Mouse (Mus musculus) CH12.LX (cell line): ENCODE measurements around the gene Plekhh3. TPM values are rescaled to one million over a fixed set of nuclear protein-coding genes. Genes with fewer than 3 reads are reported as not detected.

Source experiments
- DNase-seq: peaks from one replicate; pipeline ENCODE4 v3.0.0-alpha.2; 2013; ENCODE audit errors: extremely low read depth
- H3K27ac ChIP-seq: 2 replicates; pipeline ENCODE4 v1.5.1; 2012; ENCODE audit warnings: low read depth, mild to moderate bottlenecking, control low read depth, moderate library complexity; ENCODE audit not compliant: insufficient read depth
- H3K27me3 ChIP-seq: replicated peaks from 2 replicates; pipeline ENCODE3; 2012; ENCODE audit warnings: inconsistent platforms
- H3K36me3 ChIP-seq, 2 experiments: replicated peaks in 1 of 2; 2 replicates each; pipeline versions ENCODE3 to v1.6.1; 2012; ENCODE audit warnings: inconsistent platforms in 1 of 2, low read length in 1 of 2, mild to moderate bottlenecking in 1 of 2, mixed read lengths in 1 of 2, moderate library complexity in 1 of 2; ENCODE audit not compliant: control insufficient read depth in 1 of 2, insufficient read depth in 1 of 2
- H3K4me1 ChIP-seq, 2 experiments: 2 replicates each; pipeline ENCODE4 v1.6.1; 2012; ENCODE audit warnings: inconsistent platforms in 1 of 2, moderate library complexity in 1 of 2; ENCODE audit not compliant: insufficient read depth in 2 of 2, control insufficient read depth in 1 of 2
- H3K4me2 ChIP-seq: 2 replicates; pipeline ENCODE4 v1.6.1; 2012; ENCODE audit warnings: low read depth, mild to moderate bottlenecking, control low read depth; ENCODE audit not compliant: poor library complexity, insufficient read depth, severe bottlenecking
- H3K4me3 ChIP-seq, 3 experiments: fragments of 150-350 bp in 1 of 3; sonication (generic) in 1 of 3; replicated peaks in 1 of 3; 2 replicates each; pipeline versions ENCODE3 to v1.5.1; 2011 to 2012; ENCODE audit warnings: low read depth in 2 of 3, low read length in 2 of 3, mild to moderate bottlenecking in 2 of 3, moderate library complexity in 2 of 3, control low read depth in 1 of 3, improper control_type of control experiment in 1 of 3, inconsistent platforms in 1 of 3, mixed read lengths in 1 of 3; ENCODE audit not compliant: poor library complexity in 1 of 3
- H3K79me2 ChIP-seq: replicated peaks from 2 replicates; pipeline ENCODE4 v1.6.1; 2012; ENCODE audit warnings: mild to moderate bottlenecking, moderate library complexity; ENCODE audit not compliant: control insufficient read depth, poor library complexity, insufficient read depth, severe bottlenecking; ENCODE audit errors: extremely low read depth
- H3K9ac ChIP-seq: 2 replicates; pipeline ENCODE4 v1.6.1; 2012; ENCODE audit warnings: low read depth, mild to moderate bottlenecking, control low read depth, moderate library complexity; ENCODE audit not compliant: insufficient read depth
- H3K9me3 ChIP-seq: replicated peaks from 2 replicates; pipeline ENCODE3; 2012; ENCODE audit warnings: low read length, inconsistent platforms, mixed read lengths
- CHD1 ChIP-seq: IDR thresholded peaks from 2 replicates; pipeline ENCODE4 v1.6.1; 2012; ENCODE audit warnings: low read depth, low read length, improper control_type of control experiment, inconsistent platforms
- CHD2 ChIP-seq: IDR thresholded peaks from 2 replicates; pipeline ENCODE4 v1.6.1; 2011; ENCODE audit warnings: low read length, improper control_type of control experiment
- E2F4 ChIP-seq: IDR thresholded peaks from 2 replicates; pipeline ENCODE4 v1.6.1; 2011; ENCODE audit warnings: low read depth, low read length, improper control_type of control experiment; ENCODE audit not compliant: insufficient replicate concordance
- ELF1 ChIP-seq: IDR thresholded peaks from 2 replicates; pipeline ENCODE4 v1.6.1; 2014; ENCODE audit warnings: low read depth, mild to moderate bottlenecking, inconsistent platforms, low read length, improper control_type of control experiment
- EP300 ChIP-seq: IDR thresholded peaks from 2 replicates; pipeline ENCODE4 v1.6.1; 2011; ENCODE audit warnings: low read length, improper control_type of control experiment
- ETS1 ChIP-seq: conservative IDR thresholded peaks from 2 replicates; pipeline ENCODE4 v1.6.1; 2012; ENCODE audit warnings: low read depth, mild to moderate bottlenecking, inconsistent platforms, low read length, improper control_type of control experiment, moderate library complexity
- GABPA ChIP-seq: IDR thresholded peaks from 2 replicates; pipeline ENCODE4 v1.6.1; 2012; ENCODE audit warnings: low read depth, low read length, improper control_type of control experiment, inconsistent platforms; ENCODE audit not compliant: insufficient replicate concordance
- HCFC1 ChIP-seq: IDR thresholded peaks from 2 replicates; pipeline ENCODE4 v1.6.1; 2012; ENCODE audit warnings: low read depth, mild to moderate bottlenecking, inconsistent platforms, low read length, improper control_type of control experiment
- IRF4 ChIP-seq: IDR thresholded peaks from 2 replicates; pipeline ENCODE4 v1.6.1; 2014; ENCODE audit warnings: low read depth, mild to moderate bottlenecking, inconsistent platforms, low read length, improper control_type of control experiment
- KAT2A ChIP-seq: IDR thresholded peaks from 2 replicates; pipeline ENCODE4 v1.6.1; 2012; ENCODE audit warnings: low read length, improper control_type of control experiment, inconsistent platforms; ENCODE audit not compliant: insufficient replicate concordance
- MAFK ChIP-seq: IDR thresholded peaks from 2 replicates; pipeline ENCODE4 v1.6.1; 2011; ENCODE audit warnings: low read length, improper control_type of control experiment; ENCODE audit not compliant: insufficient replicate concordance
- MAX ChIP-seq: IDR thresholded peaks from 2 replicates; pipeline ENCODE4 v1.6.1; 2011; ENCODE audit warnings: low read length, improper control_type of control experiment
- MAZ ChIP-seq: IDR thresholded peaks from 2 replicates; pipeline ENCODE4 v1.6.1; 2012; ENCODE audit warnings: low read depth, mild to moderate bottlenecking, inconsistent platforms, low read length, improper control_type of control experiment, moderate library complexity
- MEF2A ChIP-seq: IDR thresholded peaks from 2 replicates; pipeline ENCODE4 v1.6.1; 2014; ENCODE audit warnings: low read depth, mild to moderate bottlenecking, inconsistent platforms, low read length, improper control_type of control experiment, borderline replicate concordance
- MXI1 ChIP-seq: IDR thresholded peaks from 2 replicates; pipeline ENCODE4 v1.6.1; 2011; ENCODE audit warnings: mild to moderate bottlenecking, low read depth, low read length, improper control_type of control experiment
- MYC ChIP-seq: IDR thresholded peaks from 2 replicates; pipeline ENCODE4 v1.6.1; 2011; ENCODE audit warnings: low read depth, mild to moderate bottlenecking, improper control_type of control experiment, low read length
- NELFE ChIP-seq: IDR thresholded peaks from 2 replicates; pipeline ENCODE4 v1.6.1; 2011; ENCODE audit warnings: low read depth, low read length, improper control_type of control experiment
- POLR2A ChIP-seq: IDR thresholded peaks from 2 replicates; pipeline ENCODE4 v1.6.1; 2011; ENCODE audit warnings: low read depth, mild to moderate bottlenecking, improper control_type of control experiment, low read length
- RCOR1 ChIP-seq: conservative IDR thresholded peaks from 2 replicates; pipeline ENCODE4 v1.6.1; 2012; ENCODE audit warnings: low read depth, mild to moderate bottlenecking, inconsistent platforms, low read length, improper control_type of control experiment
- SIN3A ChIP-seq: IDR thresholded peaks from 2 replicates; pipeline ENCODE4 v1.6.1; 2012; ENCODE audit warnings: low read length, improper control_type of control experiment, inconsistent platforms
- SMC3 ChIP-seq: IDR thresholded peaks from 2 replicates; pipeline ENCODE4 v1.6.1; 2011; ENCODE audit warnings: low read depth, low read length, improper control_type of control experiment
- TBP ChIP-seq: conservative IDR thresholded peaks from 2 replicates; pipeline ENCODE4 v1.6.1; 2011; ENCODE audit warnings: low read depth, low read length, improper control_type of control experiment
- USF2 ChIP-seq: conservative IDR thresholded peaks from 2 replicates; pipeline ENCODE4 v1.6.1; 2011; ENCODE audit warnings: low read depth, low read length, improper control_type of control experiment
- ZKSCAN1 ChIP-seq: IDR thresholded peaks from 2 replicates; pipeline ENCODE4 v1.6.1; 2012; ENCODE audit warnings: low read depth, inconsistent platforms, low read length, improper control_type of control experiment, borderline replicate concordance
- dilution Hi-C: fragments of 300-500 bp; cut with MboI; formaldehyde crosslinking; loops from 2 replicates; pipeline ENCODE4 v1.14.3; 2020; ENCODE audit warnings: low sequenced_read_pairs; ENCODE audit not compliant: extremely low pct_unique_long_range_greater_than_20kb, extremely low pct_ligation_motif_present
- in situ Hi-C: fragments of 300-500 bp; cut with MboI; formaldehyde crosslinking; loops from 3 replicates; pipeline ENCODE4 v1.14.3; 2019; ENCODE audit warnings: low sequenced_read_pairs, low pct_ligation_motif_present, low pct_unique_long_range_greater_than_20kb, mixed read lengths
- polyA plus RNA-seq: library from polyadenylated mRNA; unstranded; fragments of >175 nt; gene quantifications from 2 replicates; pipeline ENCODE4 v1.2.1, GENCODE M21; 2012; ENCODE audit warnings: low read depth; ENCODE audit not compliant: insufficient read length
- total RNA-seq, 2 experiments: library from RNA; depleted of rRNA; stranded (reverse); fragments of 300-350 nt in 1 of 2; fragments of >200 nt in 1 of 2; gene quantifications; 2 replicates each; pipeline ENCODE4 v1.2.3; 2012 to 2014

The Plekhh3 gene
- total and polyA plus RNA-seq, 3 experiments: 2.9 to 20.3 (median 5.0) TPM

DNA sequence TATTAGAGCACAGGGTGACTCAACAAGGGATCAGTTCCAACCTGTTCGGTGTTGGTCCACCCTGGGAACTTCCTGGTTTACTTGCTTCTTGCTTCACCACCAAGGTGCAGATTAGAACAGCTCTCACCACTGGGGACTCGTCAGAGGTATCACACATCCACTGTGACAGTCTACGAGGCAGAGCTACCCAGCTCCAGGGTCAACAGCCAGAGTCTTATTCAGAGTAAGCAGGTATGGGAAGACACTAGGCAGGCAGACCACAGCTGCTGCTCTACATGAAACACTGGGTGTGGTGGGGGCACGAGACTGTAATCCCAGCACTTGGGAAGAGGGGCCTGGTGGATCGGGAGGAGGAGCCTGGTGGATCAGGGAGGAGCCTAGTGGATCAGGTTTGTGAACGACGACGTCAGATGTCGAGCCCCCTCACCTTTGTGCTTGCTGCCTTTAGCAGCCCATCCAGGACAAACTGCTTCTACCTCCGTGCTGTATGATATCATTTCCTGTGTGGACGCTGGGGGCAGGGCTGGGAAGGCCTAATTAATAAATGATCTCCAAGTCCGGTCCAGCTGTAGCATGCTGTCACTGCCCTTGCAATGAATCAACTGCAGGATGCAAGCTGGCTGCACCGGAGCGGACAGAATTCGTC is 32.5 kb downstream of the Plekhh3 start:
- no peak overlapping the region for H3K27ac ChIP-seq
- H3K79me2 ChIP-seq: no peaks in the 10 kb centered on the region
- in situ Hi-C loops (loop anchor here (5.0 kb wide), 1 partner anchor 34 kb away; the partner anchor contains the start of genes Cntnap1 and Plekhh3), dilution Hi-C loops (no loop called here)
- H3K4me3 ChIP-seq: no peak overlapping the region
- no peaks in the 10 kb centered on the region for H3K9me3 ChIP-seq
- H3K4me2 ChIP-seq: no peak overlapping the region
- no peak overlapping the region for H3K9ac ChIP-seq
- H3K27me3 ChIP-seq: no peaks in the 10 kb centered on the region
- no peaks in the 10 kb centered on the region for H3K36me3 ChIP-seq
- peaks cover 5 to 19% of the 10 kb centered on the region in 2 experiments; a peak in 3 of 4 replicates for H3K4me1 ChIP-seq
- DNase-seq: no peak
- no peak for TF ChIP-seq ZKSCAN1
- no peak for TF ChIP-seq HCFC1
- no peak for TF ChIP-seq IRF4
- TF ChIP-seq MEF2A: no peak
- TF ChIP-seq GABPA: no peak
- no peak for TF ChIP-seq MAFK
- TF ChIP-seq CHD1: no peak
- no peak for TF ChIP-seq EP300
- TF ChIP-seq RCOR1: no peak
- no peak for TF ChIP-seq ELF1
- TF ChIP-seq TBP: no peak
- no peak for TF ChIP-seq USF2
- no peak for TF ChIP-seq MXI1

DNA sequence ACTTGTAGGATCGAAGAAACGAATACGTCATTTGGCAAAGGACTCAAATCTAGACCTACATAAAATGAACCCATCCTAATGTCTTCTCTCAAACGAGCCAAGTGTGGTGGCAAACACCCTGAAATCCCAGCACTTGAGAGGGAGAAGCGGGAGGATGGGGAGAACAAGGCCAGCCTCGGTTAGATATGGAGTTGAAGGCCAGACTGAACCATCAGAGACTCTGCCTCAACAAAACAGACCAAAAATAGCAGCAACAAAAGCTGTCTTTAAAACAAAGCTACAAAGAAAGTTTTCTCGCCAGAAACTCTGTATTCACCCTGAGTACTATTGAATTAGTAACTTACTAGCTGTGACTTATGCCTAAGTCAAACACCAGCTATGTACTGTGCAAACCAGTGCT is 34.2 kb downstream of the Plekhh3 start:
- dilution Hi-C loops (no loop called here), in situ Hi-C loops (loop anchor here (5.0 kb wide), 1 partner anchor 35 kb away; the partner anchor contains the start of genes Cntnap1 and Plekhh3)
- H3K4me1 ChIP-seq: peaks cover 5 to 15% of the 10 kb centered on the region in 2 experiments; a peak in 3 of 4 replicates
- DNase-seq: no peak
- no peak overlapping the region for H3K9ac ChIP-seq
- no peak overlapping the region for H3K4me2 ChIP-seq
- H3K9me3 ChIP-seq: no peaks in the 10 kb centered on the region
- H3K79me2 ChIP-seq: no peaks in the 10 kb centered on the region
- H3K36me3 ChIP-seq: no peaks in the 10 kb centered on the region
- H3K27me3 ChIP-seq: no peaks in the 10 kb centered on the region
- H3K27ac ChIP-seq: no peak overlapping the region
- no peak overlapping the region for H3K4me3 ChIP-seq
- TF ChIP-seq IRF4 (no peak), MXI1 (no peak), E2F4 (no peak), HCFC1 (no peak), MYC (no peak), USF2 (no peak), SMC3 (no peak), POLR2A (no peak), CHD2 (no peak), KAT2A (no peak), MAX (no peak), SIN3A (no peak), ETS1 (no peak), MAZ (no peak), ZKSCAN1 (no peak), MEF2A (no peak), NELFE (no peak)
